Comparison of ENCODE assay signal across 29 mouse cellular contexts in the genomic region with DNA sequence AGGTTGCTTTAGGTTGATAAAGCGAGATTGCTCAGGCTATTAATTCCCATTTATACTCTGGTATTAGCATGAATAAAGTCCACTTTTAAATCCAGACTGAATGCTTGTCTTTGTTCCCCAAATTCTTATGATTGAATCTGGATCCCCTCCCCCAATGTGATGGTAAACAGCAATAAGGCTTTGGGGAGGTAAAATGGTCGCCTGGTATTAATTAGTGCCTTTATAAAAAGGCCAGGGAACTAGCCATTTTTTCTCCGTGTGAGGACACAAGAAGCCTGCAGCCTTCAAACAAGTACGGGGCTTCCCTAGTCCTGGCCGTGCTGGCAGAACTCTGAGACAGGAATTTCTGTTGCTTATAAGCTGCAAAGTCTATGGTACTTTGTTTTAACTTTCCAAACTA.
DNase-seq lines count a peak whose midpoint lies in the region; ATAC-seq lines count a peak whose summit lies in the region.
"Had no signal": no experiment of that assay in that cellular context is flagged by ENCODE, and none has a peak within 500 bp of the region (broad histone marks: within the 10 kb centered on the region; RNA-seq: fewer than 3 reads in every experiment).

No protein-coding gene starts in this region.

- no peak overlapping the region for H3K9ac ChIP-seq in forebrain, embryonic 13.5 days
- no peak overlapping the region for H3K9ac ChIP-seq in embryonic facial prominence, embryonic 14.5 days (ENCODE audit: low read depth, low read length)
- no peak overlapping the region for H3K9ac ChIP-seq in limb, embryonic 12.5 days (replicated peaks)
- H3K9ac ChIP-seq: heart, embryonic 13.5 days; kidney, embryonic 15.5 days; liver, embryonic 14.5 days; lung, embryonic 14.5 days had no signal

- peak overlapping the region; percentile 86; the same call in 1 of the 2 replicates for H3K27ac ChIP-seq in forebrain, embryonic 10.5 days
- no peak overlapping the region for H3K27ac ChIP-seq in forebrain, embryonic 13.5 days
- H3K27ac ChIP-seq in embryonic facial prominence, embryonic 14.5 days (replicated peaks; ENCODE audit: low read depth, low read length), result no peak overlapping the region
- peak overlapping the region; percentile 91 for H3K27ac ChIP-seq in limb, embryonic 12.5 days
- H3K27ac ChIP-seq: layer of hippocampus, adult 2 months; left cerebral cortex, adult 2 months; liver, embryonic 14.5 days had no signal

- 43% methylated on average over 5 of the region's 5 CpGs for WGBS in forebrain, embryonic 10.5 days
- WGBS in forebrain, embryonic 13.5 days, result 20% methylated on average over 5 of the region's 5 CpGs
- 41% methylated on average over 5 of the region's 5 CpGs for WGBS in embryonic facial prominence, embryonic 14.5 days
- whole genome bisulfite sequencing in limb, embryonic 12.5 days, result 23% methylated on average over 5 of the region's 5 CpGs

- H3K4me2 ChIP-seq in forebrain, embryonic 13.5 days, result no peak overlapping the region
- H3K4me2 ChIP-seq in embryonic facial prominence, embryonic 14.5 days (ENCODE audit: low read depth, low read length), result no peak overlapping the region
- H3K4me2 ChIP-seq in limb, embryonic 12.5 days, result no peak overlapping the region
- H3K4me2 ChIP-seq: heart, embryonic 13.5 days had no signal

- no peaks in the 10 kb centered on the region for H3K36me3 ChIP-seq in forebrain, embryonic 10.5 days (replicated peaks)
- no peaks in the 10 kb centered on the region for H3K36me3 ChIP-seq in forebrain, embryonic 13.5 days (ENCODE audit: poor library complexity, severe bottlenecking)
- H3K36me3 ChIP-seq in embryonic facial prominence, embryonic 14.5 days (ENCODE audit: control insufficient read depth, insufficient read depth, low read length), result no peaks in the 10 kb centered on the region
- no peaks in the 10 kb centered on the region for H3K36me3 ChIP-seq in limb, embryonic 12.5 days
- H3K36me3 ChIP-seq: embryonic facial prominence, embryonic 13.5 days; G1E; heart, embryonic 13.5 days; kidney, embryonic 15.5 days had no signal

- DNase-seq in forebrain, embryonic 10.5 days (ENCODE audit: extremely low spot score, low spot score), result no peak
- DNase-seq in embryo, embryonic 10.5 days (ENCODE audit: low spot score), result peak; percentile 40
- peak; percentile 13 for DNase-seq in embryonic facial prominence, embryonic 14.5 days (ENCODE audit: low spot score)
- DNase-seq in spleen, adult 12 weeks (ENCODE audit: low spot score), result no peak
- no peak for DNase-seq in right cerebral cortex, postnatal 25 days
- DNase-seq: adrenal gland, adult 8-10 months; cerebellum, adult 8-10 months; cerebellum, postnatal 36 days; heart, postnatal 10 days; kidney, adult 18-20 months; kidney, postnatal 36 days; liver; lung, embryonic 14.5 days; lung, postnatal 14 days; right cerebral cortex, adult 18-20 months; right cerebral cortex, postnatal 4 days; thymus, adult 2 months; thymus, postnatal 36 days had no signal

- peaks cover 18% of the 10 kb centered on the region for H3K27me3 ChIP-seq in forebrain, embryonic 10.5 days (ENCODE audit: poor library complexity, severe bottlenecking)
- H3K27me3 ChIP-seq in forebrain, embryonic 13.5 days, result peaks cover 10% of the 10 kb centered on the region
- no peaks in the 10 kb centered on the region for H3K27me3 ChIP-seq in embryonic facial prominence, embryonic 14.5 days (replicated peaks; ENCODE audit: control insufficient read depth, insufficient read depth, low read length)
- H3K27me3 ChIP-seq in limb, embryonic 12.5 days, result no peaks in the 10 kb centered on the region
- H3K27me3 ChIP-seq: embryonic facial prominence, embryonic 13.5 days; heart, embryonic 13.5 days; kidney, embryonic 15.5 days had no signal

- no peaks in the 10 kb centered on the region for H3K9me3 ChIP-seq in forebrain, embryonic 10.5 days
- H3K9me3 ChIP-seq in forebrain, embryonic 13.5 days (replicated peaks), result no peaks in the 10 kb centered on the region
- no peaks in the 10 kb centered on the region for H3K9me3 ChIP-seq in embryonic facial prominence, embryonic 14.5 days (ENCODE audit: control insufficient read depth, low read length)
- H3K9me3 ChIP-seq in limb, embryonic 12.5 days, result 0 out of 2 replicates have a peak, but pooled peaks cover 4% of the 10 kb centered on the region
- H3K9me3 ChIP-seq: embryonic facial prominence, embryonic 13.5 days; heart, embryonic 13.5 days; kidney, embryonic 15.5 days had no signal

- H3K4me3 ChIP-seq in forebrain, embryonic 10.5 days, result no peak overlapping the region
- no peak overlapping the region for H3K4me3 ChIP-seq in forebrain, embryonic 13.5 days
- H3K4me3 ChIP-seq in embryonic facial prominence, embryonic 14.5 days (ENCODE audit: low read depth, low read length), result no peak overlapping the region
- H3K4me3 ChIP-seq in limb, embryonic 12.5 days (replicated peaks), result no peak overlapping the region
- H3K4me3 ChIP-seq: erythroblast, embryonic 14.5 days; heart, embryonic 13.5 days; kidney, embryonic 15.5 days; layer of hippocampus, adult 2 months; left cerebral cortex, adult 2 months had no signal

- ATAC-seq in forebrain, embryonic 13.5 days, result no peak
- ATAC-seq in embryonic facial prominence, embryonic 14.5 days (ENCODE audit: low read depth), result no peak
- no peak for ATAC-seq in limb, embryonic 12.5 days (ENCODE audit: insufficient number of reproducible peaks, insufficient read depth, low FRiP score, low TSS enrichment, low read depth)
- ATAC-seq: inflammation-experienced regulatory T-cells, adult 6 months had no signal

- H3K4me1 ChIP-seq in forebrain, embryonic 10.5 days, result peaks cover 36% of the 10 kb centered on the region
- peaks cover 15% of the 10 kb centered on the region for H3K4me1 ChIP-seq in forebrain, embryonic 13.5 days
- H3K4me1 ChIP-seq in embryonic facial prominence, embryonic 14.5 days (ENCODE audit: control insufficient read depth, insufficient read depth, low read length), result peaks cover 18% of the 10 kb centered on the region
- H3K4me1 ChIP-seq in limb, embryonic 12.5 days (replicated peaks), result peaks cover 25% of the 10 kb centered on the region

Comparison
In these comparisons a context has a peak if more than half of its experiments do, and no peak if none do; other contexts are left out.
1. H3K27ac ChIP-seq: peak in forebrain, embryonic 10.5 days (single experiment) and limb, embryonic 12.5 days (single experiment); none in forebrain, embryonic 13.5 days (single experiment) and embryonic facial prominence, embryonic 14.5 days (single experiment).
2. DNase-seq: peak in embryo, embryonic 10.5 days (single experiment) and embryonic facial prominence, embryonic 14.5 days (single experiment); none in forebrain, embryonic 10.5 days (single experiment), spleen, adult 12 weeks (single experiment) and right cerebral cortex, postnatal 25 days (single experiment).